Mouse (Mus musculus) MEL (cell line): ENCODE results near the gene Atp1a1.

Experiments
- POLR2A ChIP-seq, 2 experiments: IDR thresholded peaks; 2 replicates each; pipeline ENCODE4 v1.6.1; 2011 to 2012; ENCODE audit warnings: low read length in 2 of 2, mild to moderate bottlenecking in 2 of 2, control low read depth in 1 of 2, improper control_type of control experiment in 1 of 2, low read depth in 1 of 2, moderate library complexity in 1 of 2; ENCODE audit not compliant: control insufficient read depth in 1 of 2, insufficient read depth in 1 of 2, poor library complexity in 1 of 2
- USF2 ChIP-seq, 2 experiments: IDR thresholded peaks; 2 replicates each; pipeline ENCODE4 v1.6.1; 2011 to 2012; ENCODE audit warnings: improper control_type of control experiment in 2 of 2, low read length in 2 of 2, borderline replicate concordance in 1 of 2, inconsistent platforms in 1 of 2, low read depth in 1 of 2, mild to moderate bottlenecking in 1 of 2; ENCODE audit not compliant: insufficient read depth in 1 of 2

DNA sequence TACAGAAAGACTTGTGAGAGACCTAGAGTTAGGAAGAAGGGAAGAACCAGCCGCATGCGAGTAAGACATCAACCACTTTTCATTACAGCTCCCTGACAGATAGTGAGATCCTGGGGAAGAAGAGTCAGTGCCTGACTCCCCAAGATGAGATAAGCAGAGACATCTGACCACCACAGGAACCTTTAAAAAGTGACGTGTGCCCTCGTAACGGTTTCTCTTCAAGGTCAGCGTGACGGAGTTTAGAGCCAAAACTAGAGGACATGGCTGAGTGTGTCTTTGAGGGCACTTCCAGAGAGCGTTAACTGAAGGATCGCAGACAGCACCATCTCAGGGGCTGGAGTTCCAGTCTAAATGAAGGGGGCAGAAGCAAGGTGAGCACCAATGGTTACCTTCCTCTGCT, 70.2 kb downstream of the Atp1a1 start:
- TF ChIP-seq POLR2A (IDR thresholded peaks at IDR 0.05; ENCODE audit: control insufficient read depth in 1 of 2, insufficient read depth in 1 of 2, low read depth in 1 of 2, low read length in 2 of 2, poor library complexity in 1 of 2) (no peak), USF2 (IDR thresholded peaks at IDR 0.05; ENCODE audit: borderline replicate concordance in 1 of 2, insufficient read depth in 1 of 2, low read depth in 1 of 2, low read length in 2 of 2) (no peak)
